Mouse (Mus musculus) hindbrain, postnatal 0 days (tissue): ENCODE data around the gene Gm14190. TPM values are rescaled to one million over a fixed set of nuclear protein-coding genes. Genes with fewer than 3 reads are reported as not detected.
"Not testable (repeated sequence)": the region's sequence is repeated elsewhere in the genome, so short reads cannot be mapped to it uniquely, and the experiment has no call there.

Experiments
- ATAC-seq: fragments of 200-750 bp; cut with Nextera tagmentation; 2 replicates; pipeline ENCODE4 v1.8.0; 2017; ENCODE audit warnings: mild to moderate bottlenecking, moderate TSS enrichment, moderate library complexity
- DNase-seq: peaks from one replicate; pipeline ENCODE4 v3.0.0-alpha.2; 2015; ENCODE audit warnings: low spot score
- H3K27ac ChIP-seq: fragments of 300-500 bp; sonication (generic); 2 replicates; pipeline ENCODE4 v1.5.1; 2014; ENCODE audit warnings: mild to moderate bottlenecking
- H3K27me3 ChIP-seq: fragments of 300-500 bp; sonication (generic); 2 replicates; pipeline ENCODE4 v1.6.1; 2014; ENCODE audit warnings: low read length, mixed read lengths; ENCODE audit not compliant: insufficient read depth
- H3K36me3 ChIP-seq: fragments of 300-500 bp; sonication (generic); 2 replicates; pipeline ENCODE4 v1.6.1; 2014; ENCODE audit warnings: low read length, mixed read lengths; ENCODE audit not compliant: insufficient read depth
- H3K4me1 ChIP-seq: fragments of 300-500 bp; sonication (generic); 2 replicates; pipeline ENCODE4 v1.6.1; 2014; ENCODE audit warnings: antibody characterized with exemption, low read length, mixed read lengths; ENCODE audit not compliant: insufficient read depth
- H3K4me2 ChIP-seq: fragments of 300-500 bp; sonication (generic); 2 replicates; pipeline ENCODE4 v1.6.1; 2014; ENCODE audit warnings: low read depth, mild to moderate bottlenecking, low read length, moderate library complexity, mixed read lengths
- H3K4me3 ChIP-seq: fragments of 300-500 bp; sonication (generic); 2 replicates; pipeline ENCODE4 v1.5.1; 2014; ENCODE audit warnings: low read length
- H3K9ac ChIP-seq: fragments of 300-500 bp; sonication (generic); replicated peaks from 2 replicates; pipeline ENCODE4 v1.6.1; 2014; ENCODE audit warnings: mild to moderate bottlenecking, low read length, moderate library complexity, mixed read lengths
- H3K9me3 ChIP-seq: fragments of 300-500 bp; sonication (generic); 2 replicates; pipeline ENCODE4 v1.6.1; 2016; ENCODE audit warnings: low read length, mixed read lengths
- CTCF ChIP-seq: IDR thresholded peaks from 2 replicates; pipeline ENCODE4 v1.5.1; 2016; ENCODE audit warnings: antibody characterized with exemption, control low read depth, low read depth
- WGBS: fragments of 180-500 bp; shearing (Covaris S2); extraction: QIAGEN DNeasy Blood & Tissue Kit; methylation state at CpG from one replicate; pipeline ENCODE4 v1.1.7; 2014; 5-methylcytosine and 5-hydroxymethylcytosine counted together
- polyA plus RNA-seq: library from polyadenylated mRNA; unstranded; fragments of >200 nt; fragmentation: Nextera tagmentation; extraction: Ambion mirVana; gene quantifications from 2 replicates; pipeline ENCODE4 v1.2.1, GENCODE M21; 2015
- total RNA-seq: library from RNA; depleted of rRNA; stranded (reverse); fragments of >200 nt; gene quantifications from 2 replicates; pipeline ENCODE4 v1.2.3, GENCODE M21; 2014

The Gm14190 gene
- total and polyA plus RNA-seq, 2 experiments from 2014 or later = not detected

DNA sequence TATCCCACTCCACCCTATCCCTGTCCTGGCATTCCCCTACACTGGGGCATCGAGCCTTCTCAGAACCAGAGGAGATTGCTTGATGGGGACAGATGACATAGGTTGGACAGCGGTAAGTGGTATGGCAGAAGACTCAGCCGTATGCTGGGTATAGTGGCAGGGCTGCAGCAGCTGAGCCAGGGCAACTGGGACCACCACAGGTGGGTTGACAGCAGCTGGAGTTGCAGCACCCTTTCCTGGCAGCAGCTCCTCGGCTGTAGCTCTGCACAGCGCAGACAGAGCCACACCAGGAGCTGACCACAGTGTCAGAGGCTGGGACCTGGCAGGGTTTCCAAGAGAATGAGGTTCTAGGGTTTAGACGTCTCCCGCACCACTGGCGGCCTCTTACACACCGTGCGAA lies 27.7 kb downstream of the Gm14190 start:
- Histone ChIP-seq H3K27ac (no peak overlapping the region), H3K9me3 (no peaks in the 10 kb centered on the region)
- ATAC-seq = no peak

DNA sequence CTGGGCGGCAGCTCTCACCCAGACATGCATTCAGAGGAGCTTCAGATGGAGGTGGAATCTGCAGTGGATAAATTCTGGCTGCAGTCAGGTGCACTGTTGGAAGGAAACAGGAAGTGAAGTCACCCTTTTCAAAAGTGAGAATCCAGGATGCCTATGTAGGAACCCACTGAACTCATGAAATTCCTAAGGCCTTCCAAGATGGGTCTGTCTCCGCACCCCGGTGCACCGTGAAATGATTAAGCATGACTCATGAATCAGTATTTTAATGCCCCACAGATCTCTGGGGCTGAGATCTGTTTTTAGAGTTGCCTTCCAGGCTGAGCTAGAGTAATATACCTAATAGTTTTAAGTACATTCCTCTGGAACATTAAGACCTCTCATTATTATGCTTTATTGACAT lies 31.3 kb downstream of the Gm14190 start:
- no peak for TF ChIP-seq CTCF
- Histone ChIP-seq H3K4me2 (no peak overlapping the region), H3K27me3 (no peaks in the 10 kb centered on the region), H3K27ac (no peak overlapping the region), H3K36me3 (no peaks in the 10 kb centered on the region), H3K9ac (no peak overlapping the region), H3K4me3 (no peak overlapping the region), H3K9me3 (no peaks in the 10 kb centered on the region), H3K4me1 (no peaks in the 10 kb centered on the region)
- DNase-seq = no peak
- ATAC-seq = no peak
- WGBS = 88% methylated on average over 4 of the region's 4 CpGs

More for the DNA sequence above, 27.7 kb downstream of the Gm14190 start:
- TF ChIP-seq CTCF = no peak
- Histone ChIP-seq H3K36me3 (no peaks in the 10 kb centered on the region), H3K4me2 (no peak overlapping the region), H3K9ac (no peak overlapping the region), H3K4me3 (no peak overlapping the region), H3K27me3 (no peaks in the 10 kb centered on the region), H3K4me1 (no peaks in the 10 kb centered on the region)
- DNase-seq = no peak
- WGBS = 86% methylated on average over 10 of the region's 10 CpGs

DNA sequence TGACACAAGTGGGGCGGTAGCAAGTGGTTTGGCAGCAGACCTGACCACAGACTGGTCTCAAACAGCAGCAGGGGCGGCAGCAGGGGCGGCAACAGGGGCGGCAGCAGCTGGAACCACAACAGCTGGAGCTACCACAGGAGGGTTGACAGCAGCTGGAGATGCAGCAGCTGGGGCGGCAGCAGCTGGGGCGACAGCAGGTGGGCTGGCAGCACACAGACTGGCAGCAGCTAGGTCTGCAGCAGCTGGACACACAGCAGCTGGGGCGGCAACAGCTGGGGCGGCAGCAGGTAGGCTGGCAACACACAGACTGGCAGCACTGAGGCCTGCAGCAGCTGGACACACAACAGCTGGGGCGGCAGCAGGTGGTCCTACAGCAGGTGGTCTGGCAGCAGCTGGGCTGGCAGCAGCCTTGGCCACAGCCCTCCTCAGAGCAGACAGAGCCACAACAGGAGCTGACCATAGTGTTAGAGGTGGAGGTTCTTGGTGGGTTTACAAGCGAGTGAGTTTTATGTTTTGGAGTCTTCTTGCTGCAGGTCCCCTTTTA lies 32.0 kb downstream of the Gm14190 start, which contains the start of gene Gm11563:
Gm11563 (minus strand) TSS at position 494 of the 544 bp plus-strand sequence.
- ATAC-seq, H3K9me3 ChIP-seq, DNase-seq, H3K4me1 ChIP-seq, H3K27ac ChIP-seq, H3K4me2 ChIP-seq, H3K9ac ChIP-seq, H3K36me3 ChIP-seq, H3K27me3 ChIP-seq, H3K4me3 ChIP-seq: not testable (repeated sequence)
- WGBS = 68% methylated on average over 8 of the region's 10 CpGs

DNA sequence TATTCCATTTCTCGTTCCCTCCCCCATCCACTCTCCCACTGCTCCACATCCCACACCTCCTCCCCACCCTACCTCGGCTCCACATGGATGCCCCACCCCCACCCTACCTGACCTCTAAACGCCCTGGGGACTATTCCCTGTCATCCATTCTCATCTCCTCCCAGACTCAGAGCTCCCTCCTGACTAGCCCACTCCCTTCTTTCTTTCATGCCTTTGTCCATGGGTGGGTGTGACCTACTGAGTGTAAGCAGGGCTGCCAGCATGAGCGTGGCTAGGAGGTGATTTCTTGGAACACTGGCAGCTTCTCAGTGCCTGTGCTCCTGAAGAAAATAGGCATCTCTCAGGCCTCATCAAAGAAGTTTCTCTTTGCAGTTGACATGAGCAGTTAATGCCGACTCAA lies 33.5 kb downstream of the Gm14190 start:
- H3K9me3 ChIP-seq = no peaks in the 10 kb centered on the region
- H3K36me3 ChIP-seq = no peaks in the 10 kb centered on the region
- ATAC-seq (no peak), DNase-seq (no peak)
- TF ChIP-seq CTCF = no peak
- no peaks in the 10 kb centered on the region for H3K27me3 ChIP-seq
- no peak overlapping the region for H3K4me3 ChIP-seq
- H3K27ac ChIP-seq = no peak overlapping the region
- WGBS = 50% methylated on average over 5 of the region's 5 CpGs
- H3K4me2 ChIP-seq = no peak overlapping the region
- no peaks in the 10 kb centered on the region for H3K4me1 ChIP-seq
- H3K9ac ChIP-seq = no peak overlapping the region

DNA sequence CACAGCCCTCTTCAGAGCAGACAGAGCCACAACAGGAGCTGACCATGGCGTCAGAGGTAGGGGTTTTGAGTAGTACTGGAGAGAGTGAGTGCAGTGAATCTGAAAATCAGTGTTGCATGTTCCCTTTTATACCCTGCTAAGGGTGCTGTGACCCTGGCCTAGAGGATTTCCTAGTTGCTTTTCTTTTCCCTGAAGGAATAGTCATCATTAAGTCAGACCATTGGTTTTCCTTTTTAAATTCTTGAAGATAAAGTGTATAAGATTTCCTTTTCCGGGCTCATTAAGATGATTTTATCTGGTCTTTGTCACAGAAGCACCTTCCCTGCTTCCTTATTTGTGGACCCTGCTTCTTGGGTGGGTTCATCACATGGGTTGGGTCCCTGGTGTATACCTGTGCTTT lies 40.4 kb downstream of the Gm14190 start, which contains the start of gene Gm11555:
Gm11555 (minus strand) TSS at position 101 of the 400 bp plus-strand sequence.
- no peaks in the 10 kb centered on the region for H3K9me3 ChIP-seq
- H3K27ac ChIP-seq = no peak within 1 kb of the TSS
- H3K4me3 ChIP-seq = no peak within 1 kb of the TSS
- no peaks in the 10 kb centered on the region for H3K36me3 ChIP-seq
- no peak for DNase-seq
- H3K4me1 ChIP-seq = no peaks in the 10 kb centered on the region
- H3K9ac ChIP-seq = no peak within 1 kb of the TSS
- no peak for ATAC-seq
- no peak for TF ChIP-seq CTCF
- no peak within 1 kb of the TSS for H3K4me2 ChIP-seq
- H3K27me3 ChIP-seq = no peaks in the 10 kb centered on the region
- 82% methylated on average over 2 of the region's 2 CpGs for WGBS

DNA sequence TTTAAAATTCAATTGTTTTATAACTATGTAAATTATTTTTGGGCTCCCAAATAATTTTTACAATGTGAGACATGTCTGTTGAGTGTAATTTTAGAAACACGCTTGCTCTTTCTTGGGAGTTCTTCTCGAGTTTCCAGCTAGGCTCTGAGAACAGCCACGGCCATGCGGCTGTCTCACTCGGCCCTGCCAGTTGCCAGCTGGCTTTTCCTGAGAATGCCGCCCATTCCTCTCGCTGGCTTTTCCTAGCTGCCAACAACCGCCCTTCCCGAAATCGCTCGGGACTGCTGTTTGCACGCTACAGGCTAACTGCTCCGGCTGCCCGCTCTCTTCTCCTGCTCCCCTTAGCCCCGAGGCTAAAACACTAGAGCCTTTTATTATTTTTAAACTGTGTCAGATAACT lies 44.1 kb downstream of the Gm14190 start:
- no peaks in the 10 kb centered on the region for H3K4me1 ChIP-seq
- no peaks in the 10 kb centered on the region for H3K9me3 ChIP-seq
- 84% methylated on average over 15 of the region's 15 CpGs for WGBS
- no peak overlapping the region for H3K9ac ChIP-seq
- no peak for ATAC-seq
- no peak for TF ChIP-seq CTCF
- H3K27me3 ChIP-seq = no peaks in the 10 kb centered on the region
- DNase-seq = no peak
- H3K27ac ChIP-seq = no peak overlapping the region
- no peaks in the 10 kb centered on the region for H3K36me3 ChIP-seq
- H3K4me3 ChIP-seq = no peak overlapping the region
- no peak overlapping the region for H3K4me2 ChIP-seq

DNA sequence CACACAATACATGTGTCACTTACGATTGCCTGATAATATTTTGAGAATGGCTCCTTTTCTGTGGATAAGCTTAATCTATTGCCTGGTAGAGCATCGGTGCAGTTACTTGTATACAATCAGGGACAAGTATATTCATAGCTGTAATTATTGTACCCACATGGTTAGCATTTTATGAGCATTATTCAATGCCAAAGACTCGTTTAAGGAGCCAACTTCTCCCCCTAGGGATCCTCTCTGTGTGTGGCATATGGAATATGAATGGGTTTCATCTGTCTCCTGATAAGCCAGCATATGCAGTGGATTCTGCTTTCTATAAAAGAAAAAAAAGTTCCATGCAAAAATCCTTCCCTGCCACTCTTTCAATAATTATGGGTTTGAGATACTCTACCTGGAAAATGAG lies 46.2 kb downstream of the Gm14190 start:
- DNase-seq (peak; percentile 7), ATAC-seq (no peak)
- H3K27ac ChIP-seq = no peak overlapping the region
- H3K9ac ChIP-seq = no peak overlapping the region
- no peak for TF ChIP-seq CTCF
- H3K9me3 ChIP-seq = no peaks in the 10 kb centered on the region
- no peaks in the 10 kb centered on the region for H3K27me3 ChIP-seq
- H3K4me1 ChIP-seq = no peaks in the 10 kb centered on the region
- no peaks in the 10 kb centered on the region for H3K36me3 ChIP-seq
- no peak overlapping the region for H3K4me2 ChIP-seq
- H3K4me3 ChIP-seq = no peak overlapping the region
- 62% methylated on average over 3 of the region's 3 CpGs for WGBS

DNA sequence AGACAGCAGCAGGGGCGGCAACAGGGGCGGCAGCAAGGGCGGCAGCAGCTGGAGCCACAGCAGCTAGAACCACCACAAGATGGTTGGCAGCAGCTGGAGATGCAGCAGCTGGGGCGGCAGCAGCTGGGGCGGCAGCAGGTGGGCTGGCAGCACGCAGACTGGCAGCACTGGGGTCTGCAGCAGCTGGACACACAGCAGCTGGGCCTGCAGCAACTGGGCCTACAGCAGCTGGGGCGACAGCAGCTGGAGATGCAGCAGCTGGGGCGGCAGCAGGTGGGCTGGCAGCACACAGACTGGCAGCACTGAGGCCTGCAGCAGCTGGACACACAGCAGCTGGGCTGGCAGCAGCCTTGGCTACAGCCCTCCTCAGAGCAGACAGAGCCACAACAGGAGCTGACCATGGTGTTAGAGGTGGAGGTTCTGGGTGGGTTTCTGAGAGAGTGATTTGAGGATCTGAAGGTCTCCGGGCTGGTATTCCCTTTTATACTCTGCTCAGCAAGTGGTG lies 46.9 kb downstream of the Gm14190 start, which contains the start of gene Krtap4-7:
Krtap4-7 (minus strand) TSS at position 455 of the 505 bp plus-strand sequence.
- not testable (repeated sequence) for H3K36me3 ChIP-seq, H3K9ac ChIP-seq, H3K9me3 ChIP-seq, H3K27me3 ChIP-seq, H3K4me1 ChIP-seq, H3K4me2 ChIP-seq, H3K27ac ChIP-seq, ATAC-seq, H3K4me3 ChIP-seq, DNase-seq
- 80% methylated on average over 9 of the region's 9 CpGs for WGBS
